Mouse (Mus musculus): ENCODE measurements around the gene Angptl4. TPM values are rescaled to one million over a fixed set of nuclear protein-coding genes. Genes with fewer than 3 reads are reported as not detected.
"Not testable (repeated sequence)": the region's sequence is repeated elsewhere in the genome, so short reads cannot be mapped to it uniquely, and the experiment has no call there.

Gene Angptl4
- polyA plus RNA-seq, 1 experiment from 2014 or later = 51.4 TPM

DNA sequence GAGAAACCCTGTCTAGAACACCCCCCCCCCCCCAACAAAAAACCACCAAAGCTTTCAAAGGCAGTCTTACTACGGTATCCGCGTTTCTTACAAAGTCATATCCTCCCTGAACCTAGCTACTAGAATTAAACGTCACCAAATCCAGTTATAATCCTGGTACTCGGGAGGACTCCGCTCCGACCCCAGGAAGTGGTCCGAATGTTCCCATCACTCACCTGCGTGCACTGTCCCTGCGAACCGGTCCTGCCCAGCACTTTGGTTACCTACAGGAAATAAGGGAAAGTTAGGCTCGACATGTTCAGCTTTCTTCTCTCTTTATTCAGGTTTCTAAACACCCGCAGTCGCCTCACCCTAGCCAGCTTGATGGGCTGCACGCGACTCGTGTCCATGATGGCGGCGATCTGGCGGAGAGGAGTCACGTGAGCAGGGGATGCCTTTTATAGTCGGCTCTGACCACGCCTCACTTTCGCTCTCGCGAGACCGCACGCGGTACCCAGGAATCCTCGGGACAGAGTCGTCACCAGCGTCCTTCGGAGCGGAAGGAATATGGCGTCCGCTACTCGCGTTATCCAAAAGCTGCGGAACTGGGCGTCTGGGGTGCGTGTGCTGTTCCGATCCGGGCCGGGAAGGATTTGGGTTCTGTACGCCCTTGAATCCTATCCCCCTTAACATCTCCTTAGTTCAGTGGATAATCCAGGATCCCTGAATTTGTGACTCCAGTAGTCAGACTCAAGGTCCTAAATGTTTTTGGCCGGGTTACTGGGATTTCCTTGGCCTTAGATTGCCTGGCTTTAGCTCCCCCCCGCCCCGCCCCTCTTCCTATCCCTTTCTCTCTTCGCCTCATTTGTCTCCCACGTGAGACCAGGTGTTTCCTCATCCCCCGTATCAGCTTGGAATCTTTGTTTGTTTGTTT is 42.7 kb upstream of the Angptl4 start, which contains the start of the genes Rps28 and Ndufa7:
Gene Rps28, minus strand, starts transcription at position 479 of the 913 bp plus-strand sequence.
Gene Ndufa7, plus strand, starts transcription at position 489 of the 913 bp plus-strand sequence.
- Histone ChIP-seq H3K4me1 (replicated peaks; ENCODE audit: insufficient read depth, low read length) (peaks cover 22% of the 10 kb centered on the region), H3K4me2 (ENCODE audit: low read length) (peak within 1 kb of the TSS; percentile 89), H3K27ac (peak within 1 kb of the TSS; percentile 85), H3K9me3 (replicated peaks; ENCODE audit: low read length) (no peaks in the 10 kb centered on the region), H3K36me3 (ENCODE audit: insufficient read depth, low read length) (peaks cover 23% of the 10 kb centered on the region), H3K9ac (ENCODE audit: low read depth, low read length) (peak within 1 kb of the TSS; percentile 74), H3K4me3 (replicated peaks; ENCODE audit: low read depth, low read length) (peak within 1 kb of the TSS; percentile 59), H3K27me3 (ENCODE audit: insufficient read depth, low read length) (no peaks in the 10 kb centered on the region)
- peak; percentile 97 for DNase-seq (ENCODE audit: low spot score)
- WGBS = under 1% methylated on average over 51 of the region's 51 CpGs
- TF ChIP-seq CTCF (IDR thresholded peaks at IDR 0.05; ENCODE audit: low read depth) = no peak
- ATAC-seq (replicated peaks; ENCODE audit: low FRiP score, low read depth) = peak; percentile 93

DNA sequence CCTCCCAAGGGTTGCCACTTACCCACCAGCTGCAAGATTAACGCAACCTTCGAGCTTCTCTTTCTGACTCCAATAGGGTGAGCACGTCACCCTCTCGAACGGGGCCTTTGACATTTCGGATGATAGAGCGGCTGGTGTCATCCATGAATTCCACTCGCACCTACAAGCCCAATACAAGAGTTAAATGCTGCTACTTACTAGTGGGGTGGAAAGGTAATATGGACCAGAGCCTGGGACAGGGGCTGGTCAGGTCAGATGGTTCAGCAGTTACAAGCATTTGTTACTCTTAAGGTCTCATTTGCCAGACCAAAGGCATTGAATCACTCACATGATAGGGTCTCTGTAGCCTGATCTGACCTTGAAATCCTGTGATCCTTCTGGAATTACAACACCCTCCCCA is 41.5 kb upstream of the Angptl4 start:
- H3K36me3 ChIP-seq (ENCODE audit: insufficient read depth, low read length) = peaks cover 23% of the 10 kb centered on the region
- H3K4me1 ChIP-seq (replicated peaks; ENCODE audit: insufficient read depth, low read length) = peaks cover 18% of the 10 kb centered on the region
- peak overlapping the region; percentile 59 for H3K4me3 ChIP-seq (replicated peaks; ENCODE audit: low read depth, low read length)
- H3K9ac ChIP-seq (ENCODE audit: low read depth, low read length) = peak overlapping the region; percentile 74
- ATAC-seq (replicated peaks; ENCODE audit: low FRiP score, low read depth); H3K27ac ChIP-seq; H3K9me3 ChIP-seq (replicated peaks; ENCODE audit: low read length); DNase-seq (ENCODE audit: low spot score); H3K27me3 ChIP-seq (ENCODE audit: insufficient read depth, low read length): not testable (repeated sequence)
- peak overlapping the region; percentile 89 for H3K4me2 ChIP-seq (ENCODE audit: low read length)
- WGBS = 74% methylated on average over 8 of the region's 8 CpGs

DNA sequence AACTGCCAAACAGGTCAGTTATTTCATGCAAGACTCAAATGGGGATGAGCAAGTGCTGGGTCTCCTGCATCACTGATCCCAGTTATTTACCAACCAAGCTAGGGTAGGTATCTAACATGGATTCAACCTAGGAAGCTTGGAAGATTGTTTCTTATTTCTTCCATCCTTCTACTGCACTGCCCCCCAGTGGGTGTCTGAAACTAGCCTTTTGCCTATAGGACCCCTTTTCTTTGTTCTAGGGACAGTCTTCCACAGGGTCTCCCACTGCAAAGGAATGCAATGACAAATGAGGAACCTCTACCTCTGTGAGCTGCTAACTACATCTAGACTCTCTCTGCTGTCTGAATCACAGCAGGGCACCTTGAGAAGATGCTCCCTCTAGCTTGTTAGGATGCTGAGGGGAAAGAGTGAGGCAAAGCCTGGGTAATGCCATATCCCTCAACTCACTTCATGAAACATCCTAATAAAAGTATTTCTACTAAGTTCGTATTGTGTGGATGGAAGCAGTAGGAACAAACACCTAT is 40.9 kb upstream of the Angptl4 start:
- Histone ChIP-seq H3K9ac (ENCODE audit: low read depth, low read length) (0 out of 2 replicates have a peak overlapping the region, but pooled peaks have one; percentile 24), H3K4me1 (replicated peaks; ENCODE audit: insufficient read depth, low read length) (peaks cover 18% of the 10 kb centered on the region), H3K4me3 (replicated peaks; ENCODE audit: low read depth, low read length) (no peak overlapping the region), H3K4me2 (ENCODE audit: low read length) (no peak overlapping the region), H3K36me3 (ENCODE audit: insufficient read depth, low read length) (peaks cover 20% of the 10 kb centered on the region), H3K9me3 (replicated peaks; ENCODE audit: low read length) (no peaks in the 10 kb centered on the region), H3K27ac (no peak overlapping the region), H3K27me3 (ENCODE audit: insufficient read depth, low read length) (no peaks in the 10 kb centered on the region)
- DNase-seq (ENCODE audit: low spot score) (peak; percentile 47), ATAC-seq (replicated peaks; ENCODE audit: low FRiP score, low read depth) (no peak)
- 82% methylated on average over 1 of the region's 1 CpGs for WGBS
- peak; percentile 49; the same call in 1 of the 2 replicates for TF ChIP-seq CTCF (IDR thresholded peaks at IDR 0.05; ENCODE audit: low read depth)

DNA sequence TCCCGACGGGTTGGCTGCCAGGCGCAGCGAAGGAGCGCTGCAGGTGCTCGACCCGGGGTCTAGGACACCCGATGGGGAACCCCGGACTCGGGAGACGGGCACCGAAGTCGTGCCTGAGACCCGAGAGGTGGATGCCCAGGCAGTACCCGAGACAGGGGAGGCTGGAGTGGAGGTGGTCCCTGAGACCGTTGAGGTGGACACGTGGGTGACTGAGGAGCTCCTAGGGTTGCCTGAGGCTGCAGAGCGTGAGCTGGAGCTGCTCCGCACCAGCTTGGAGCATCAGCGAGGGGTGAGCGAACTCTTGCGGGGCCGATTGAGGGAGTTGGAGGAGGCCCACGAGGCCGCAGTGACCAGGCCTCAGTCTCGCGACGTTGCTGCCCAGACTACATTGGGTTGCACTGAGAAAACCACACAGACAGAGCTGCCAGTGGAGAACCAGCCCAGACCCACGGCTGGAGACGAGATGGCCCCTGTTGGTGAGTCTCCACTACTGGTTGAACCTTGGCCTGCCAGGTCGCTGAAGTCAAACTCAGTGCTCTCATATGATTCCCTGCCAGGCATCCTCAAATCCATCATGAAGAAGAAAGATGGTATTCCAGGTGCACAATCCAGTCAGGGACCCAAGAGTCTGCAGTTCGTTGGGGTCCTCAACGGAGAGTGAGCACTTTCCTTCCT is 36.5 kb upstream of the Angptl4 start:
- peak overlapping the region; percentile 93 for H3K27ac ChIP-seq
- H3K27me3 ChIP-seq (ENCODE audit: insufficient read depth, low read length) = no peaks in the 10 kb centered on the region
- peak overlapping the region; percentile 51 for H3K4me3 ChIP-seq (replicated peaks; ENCODE audit: low read depth, low read length)
- H3K4me2 ChIP-seq (ENCODE audit: low read length) = peak overlapping the region; percentile 92
- H3K36me3 ChIP-seq (ENCODE audit: insufficient read depth, low read length) = peaks cover 20% of the 10 kb centered on the region
- no peak for TF ChIP-seq CTCF (IDR thresholded peaks at IDR 0.05; ENCODE audit: low read depth)
- no peaks in the 10 kb centered on the region for H3K9me3 ChIP-seq (replicated peaks; ENCODE audit: low read length)
- 12% methylated on average over 33 of the region's 33 CpGs for WGBS
- peak; percentile 53 for ATAC-seq (replicated peaks; ENCODE audit: low FRiP score, low read depth)
- peak; percentile 37 for DNase-seq (ENCODE audit: low spot score)
- H3K4me1 ChIP-seq (replicated peaks; ENCODE audit: insufficient read depth, low read length) = peaks cover 4% of the 10 kb centered on the region; the same call in 1 of the 2 replicates
- H3K9ac ChIP-seq (ENCODE audit: low read depth, low read length) = peak overlapping the region; percentile 78

DNA sequence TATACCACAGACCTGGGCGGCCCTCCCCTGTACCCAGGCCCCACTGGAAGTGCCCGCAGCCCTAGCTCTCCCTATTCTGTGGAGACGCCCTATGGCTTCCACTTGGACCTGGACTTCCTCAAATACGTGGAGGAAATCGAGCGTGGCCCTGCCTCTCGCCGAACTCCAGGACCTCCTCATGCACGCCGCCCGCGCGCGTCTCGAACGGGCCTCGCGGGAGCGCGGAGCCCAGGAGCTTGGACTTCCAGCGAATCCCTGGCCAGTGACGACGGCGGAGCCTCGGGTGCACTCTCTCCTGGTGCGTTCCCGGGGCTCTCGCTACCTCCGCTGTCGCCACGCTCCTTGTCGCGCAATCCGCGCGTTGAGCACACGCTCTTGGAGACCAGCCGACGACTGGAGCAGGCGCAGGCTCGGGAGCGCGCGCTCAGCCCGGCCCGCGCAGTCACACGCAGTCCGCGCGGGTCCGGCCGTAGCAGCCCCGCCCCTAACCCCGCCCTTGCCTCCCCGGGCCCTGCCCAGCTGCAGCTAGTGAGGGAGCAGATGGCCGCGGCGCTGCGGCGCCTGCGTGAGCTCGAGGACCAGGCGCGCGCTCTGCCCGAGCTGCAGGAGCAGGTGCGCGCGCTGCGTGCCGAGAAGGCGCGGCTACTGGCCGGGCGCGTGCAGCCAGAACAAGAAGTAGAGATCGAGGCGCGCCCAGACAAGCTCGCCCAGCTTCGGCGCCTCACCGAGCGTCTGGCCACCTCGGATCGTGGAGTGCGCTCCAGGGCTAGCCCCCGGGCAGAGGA is 35.7 kb upstream of the Angptl4 start:
- Histone ChIP-seq H3K4me2 (ENCODE audit: low read length) (peak overlapping the region; percentile 92), H3K36me3 (ENCODE audit: insufficient read depth, low read length) (peaks cover 20% of the 10 kb centered on the region), H3K27ac (peak overlapping the region; percentile 93), H3K9me3 (replicated peaks; ENCODE audit: low read length) (no peaks in the 10 kb centered on the region), H3K4me3 (replicated peaks; ENCODE audit: low read depth, low read length) (peak overlapping the region; percentile 51), H3K4me1 (replicated peaks; ENCODE audit: insufficient read depth, low read length) (peaks cover 11% of the 10 kb centered on the region; the same call in 1 of the 2 replicates), H3K9ac (ENCODE audit: low read depth, low read length) (peak overlapping the region; percentile 78), H3K27me3 (ENCODE audit: insufficient read depth, low read length) (no peaks in the 10 kb centered on the region)
- TF ChIP-seq CTCF (IDR thresholded peaks at IDR 0.05; ENCODE audit: low read depth) = no peak
- WGBS = under 1% methylated on average over 88 of the region's 89 CpGs
- peak; percentile 96 for DNase-seq (ENCODE audit: low spot score)
- peak; percentile 95 for ATAC-seq (replicated peaks; ENCODE audit: low FRiP score, low read depth)

Measured in kidney, postnatal 0 days (tissue).